Mouse (Mus musculus) heart, embryonic 13.5 days (tissue): ENCODE data around the gene Homer1. TPM values are rescaled to one million over a fixed set of nuclear protein-coding genes. Genes with fewer than 3 reads are reported as not detected.

Experiments used
- ATAC-seq: fragments of 200-750 bp; cut with Nextera tagmentation; 2 replicates; pipeline ENCODE4 v1.8.0; 2017; ENCODE audit warnings: moderate TSS enrichment; ENCODE audit not compliant: insufficient number of reproducible peaks, low FRiP score, low TSS enrichment; ENCODE audit errors: extremely low read depth
- H3K27ac ChIP-seq: fragments of 300-500 bp; sonication (generic); replicated peaks from 2 replicates; pipeline ENCODE4 v1.5.1; 2015; ENCODE audit warnings: moderate library complexity, mild to moderate bottlenecking, inconsistent platforms
- H3K27me3 ChIP-seq: fragments of 300-500 bp; sonication (generic); replicated peaks from 2 replicates; pipeline ENCODE4 v1.6.1; 2015; ENCODE audit warnings: mild to moderate bottlenecking, inconsistent platforms
- H3K36me3 ChIP-seq: fragments of 300-500 bp; sonication (generic); 2 replicates; pipeline ENCODE4 v1.6.1; 2015; ENCODE audit warnings: mild to moderate bottlenecking, inconsistent platforms
- H3K4me1 ChIP-seq: fragments of 300-500 bp; sonication (generic); 2 replicates; pipeline ENCODE4 v1.6.1; 2015; ENCODE audit warnings: inconsistent platforms
- H3K4me2 ChIP-seq: fragments of 300-500 bp; sonication (generic); 2 replicates; pipeline ENCODE4 v1.6.1; 2015; ENCODE audit warnings: inconsistent platforms, mild to moderate bottlenecking, moderate library complexity
- H3K4me3 ChIP-seq: fragments of 300-500 bp; sonication (generic); 2 replicates; pipeline ENCODE4 v1.5.1; 2015; ENCODE audit warnings: moderate library complexity, mild to moderate bottlenecking, inconsistent platforms
- H3K9ac ChIP-seq: fragments of 300-500 bp; sonication (generic); 2 replicates; pipeline ENCODE4 v1.6.1; 2015; ENCODE audit warnings: inconsistent platforms, mild to moderate bottlenecking, moderate library complexity
- H3K9me3 ChIP-seq: fragments of 300-500 bp; sonication (generic); 2 replicates; pipeline ENCODE4 v1.6.1; 2016; ENCODE audit warnings: inconsistent platforms
- WGBS: fragments of 180-500 bp; shearing (Covaris S2); methylation state at CpG from one replicate; pipeline ENCODE4 v1.1.7; 2015; ENCODE audit warnings: mixed read lengths; 5-methylcytosine and 5-hydroxymethylcytosine counted together
- polyA plus RNA-seq: library from polyadenylated mRNA; unstranded; fragments of >200 nt; fragmentation: Nextera tagmentation; extraction: Ambion mirVana; gene quantifications from 2 replicates; pipeline ENCODE4 v1.2.1, GENCODE M21; 2015

Gene Homer1
- polyA plus RNA-seq, 1 experiment from 2014 or later: 11.1 TPM

- no peak for ATAC-seq
- Histone ChIP-seq H3K36me3 (peaks cover 4% of the 10 kb centered on the region), H3K27ac (no peak overlapping the region), H3K4me3 (no peak overlapping the region), H3K9ac (no peak overlapping the region), H3K4me2 (no peak overlapping the region), H3K4me1 (peaks cover 20% of the 10 kb centered on the region), H3K9me3 (no peaks in the 10 kb centered on the region), H3K27me3 (no peaks in the 10 kb centered on the region)
- 86% methylated on average over 1 of the region's 1 CpGs for WGBS
These were observed 79.1 kb downstream of the Homer1 start for GRCm38 (mm10) chr13:93378493-93378892.

- H3K4me3 ChIP-seq: no peak overlapping the region
These were observed 81.1 kb downstream of the Homer1 start for GRCm38 (mm10) chr13:93380399-93381063.

GRCm38 (mm10) chr13:93381301-93381700 lies 81.9 kb downstream of the Homer1 start:
- WGBS: 23% methylated on average over 1 of the region's 1 CpGs
- Histone ChIP-seq H3K36me3 (no peaks in the 10 kb centered on the region), H3K9me3 (no peaks in the 10 kb centered on the region), H3K4me1 (peaks cover 28% of the 10 kb centered on the region), H3K4me2 (no peak overlapping the region), H3K9ac (no peak overlapping the region), H3K27me3 (no peaks in the 10 kb centered on the region), H3K27ac (peak overlapping the region; percentile 59), H3K4me3 (no peak overlapping the region)
- no peak for ATAC-seq

More at GRCm38 (mm10) chr13:93380399-93381063, 81.1 kb downstream of the Homer1 start:
- H3K4me2 ChIP-seq: no peak overlapping the region
- ATAC-seq: no peak
- H3K27me3 ChIP-seq: no peaks in the 10 kb centered on the region
- peaks cover 28% of the 10 kb centered on the region for H3K4me1 ChIP-seq
- H3K9me3 ChIP-seq: no peaks in the 10 kb centered on the region
- peak overlapping the region; percentile 59; the same call in 1 of the 2 replicates for H3K27ac ChIP-seq
- WGBS: 72% methylated on average over 8 of the region's 8 CpGs
- no peaks in the 10 kb centered on the region for H3K36me3 ChIP-seq
- H3K9ac ChIP-seq: no peak overlapping the region

- Histone ChIP-seq H3K4me1 (peaks cover 30% of the 10 kb centered on the region), H3K27ac (no peak overlapping the region), H3K9me3 (no peaks in the 10 kb centered on the region), H3K27me3 (no peaks in the 10 kb centered on the region), H3K4me2 (no peak overlapping the region), H3K4me3 (no peak overlapping the region), H3K9ac (no peak overlapping the region), H3K36me3 (peaks cover 4% of the 10 kb centered on the region; the same call in 1 of the 2 replicates)
- ATAC-seq: no peak
- 82% methylated on average over 5 of the region's 5 CpGs for WGBS
These were observed 83.7 kb downstream of the Homer1 start for GRCm38 (mm10) chr13:93383092-93383491.

- 97% methylated on average over 2 of the region's 2 CpGs for WGBS
- no peak overlapping the region for H3K4me3 ChIP-seq
- no peak overlapping the region for H3K4me2 ChIP-seq
- no peak overlapping the region for H3K9ac ChIP-seq
- peaks cover 33% of the 10 kb centered on the region for H3K4me1 ChIP-seq
- peaks cover 4% of the 10 kb centered on the region; the same call in 1 of the 2 replicates for H3K36me3 ChIP-seq
- ATAC-seq: no peak
- no peaks in the 10 kb centered on the region for H3K9me3 ChIP-seq
- no peaks in the 10 kb centered on the region for H3K27me3 ChIP-seq
- H3K27ac ChIP-seq: no peak overlapping the region
These were observed 84.2 kb downstream of the Homer1 start for GRCm38 (mm10) chr13:93383620-93384019.

GRCm38 (mm10) chr13:93384481-93384880 lies 85.0 kb downstream of the Homer1 start:
- H3K27me3 ChIP-seq: no peaks in the 10 kb centered on the region
- WGBS: 80% methylated on average over 1 of the region's 1 CpGs

GRCm38 (mm10) chr13:93385147-93385546 lies 85.7 kb downstream of the Homer1 start:
- Histone ChIP-seq H3K9ac (no peak overlapping the region), H3K27ac (no peak overlapping the region), H3K27me3 (no peaks in the 10 kb centered on the region), H3K9me3 (no peaks in the 10 kb centered on the region), H3K4me2 (no peak overlapping the region), H3K36me3 (peaks cover 4% of the 10 kb centered on the region; the same call in 1 of the 2 replicates), H3K4me3 (no peak overlapping the region), H3K4me1 (peaks cover 45% of the 10 kb centered on the region)
- no peak for ATAC-seq
- WGBS: 80% methylated on average over 1 of the region's 1 CpGs

More at GRCm38 (mm10) chr13:93384481-93384880, 85.0 kb downstream of the Homer1 start:
- H3K9me3 ChIP-seq: no peaks in the 10 kb centered on the region
- peaks cover 4% of the 10 kb centered on the region; the same call in 1 of the 2 replicates for H3K36me3 ChIP-seq
- H3K4me2 ChIP-seq: no peak overlapping the region
- no peak for ATAC-seq
- no peak overlapping the region for H3K4me3 ChIP-seq
- H3K9ac ChIP-seq: no peak overlapping the region
- H3K27ac ChIP-seq: no peak overlapping the region
- H3K4me1 ChIP-seq: peaks cover 42% of the 10 kb centered on the region

GRCm38 (mm10) chr13:93387440-93387839 lies 88.0 kb downstream of the Homer1 start:
- Histone ChIP-seq H3K27me3 (no peaks in the 10 kb centered on the region), H3K4me1 (peaks cover 35% of the 10 kb centered on the region), H3K36me3 (peaks cover 13% of the 10 kb centered on the region), H3K9me3 (no peaks in the 10 kb centered on the region), H3K9ac (no peak overlapping the region), H3K27ac (no peak overlapping the region; the same call in 1 of the 2 replicates), H3K4me3 (no peak overlapping the region), H3K4me2 (no peak overlapping the region)
- no peak for ATAC-seq
- WGBS: 94% methylated on average over 5 of the region's 5 CpGs

GRCm38 (mm10) chr13:93388594-93389241 lies 89.3 kb downstream of the Homer1 start:
- Histone ChIP-seq H3K9me3 (no peaks in the 10 kb centered on the region), H3K9ac (no peak overlapping the region), H3K27ac (peak overlapping the region; percentile 73), H3K36me3 (peaks cover 18% of the 10 kb centered on the region), H3K4me2 (peak overlapping the region; percentile 26; the same call in 1 of the 2 replicates), H3K4me1 (peaks cover 28% of the 10 kb centered on the region), H3K4me3 (no peak overlapping the region), H3K27me3 (no peaks in the 10 kb centered on the region)
- 62% methylated on average over 7 of the region's 7 CpGs for WGBS
- no peak for ATAC-seq

- Histone ChIP-seq H3K27me3 (no peaks in the 10 kb centered on the region), H3K36me3 (peaks cover 24% of the 10 kb centered on the region), H3K4me1 (peaks cover 27% of the 10 kb centered on the region), H3K9me3 (no peaks in the 10 kb centered on the region), H3K9ac (peak overlapping the region; percentile 20; the same call in 1 of the 2 replicates), H3K4me3 (no peak overlapping the region), H3K27ac (peak overlapping the region; percentile 73), H3K4me2 (0 out of 2 replicates have a peak overlapping the region, but pooled peaks have one; percentile 26)
- ATAC-seq: no peak
- 32% methylated on average over 2 of the region's 2 CpGs for WGBS
These were observed 89.8 kb downstream of the Homer1 start for GRCm38 (mm10) chr13:93389242-93389625.

- peak; percentile 66; the same call in 1 of the 2 replicates for ATAC-seq
These were observed 100.3 kb downstream of the Homer1 start for GRCm38 (mm10) chr13:93399710-93400216.

More at GRCm38 (mm10) chr13:93399710-93400216, 100.3 kb downstream of the Homer1 start:
- Histone ChIP-seq H3K4me3 (no peak overlapping the region), H3K36me3 (peaks cover 52% of the 10 kb centered on the region), H3K9ac (no peak overlapping the region), H3K27me3 (no peaks in the 10 kb centered on the region), H3K4me1 (peaks cover 15% of the 10 kb centered on the region), H3K27ac (peak overlapping the region; percentile 92), H3K9me3 (peaks cover 4% of the 10 kb centered on the region; the same call in 1 of the 2 replicates), H3K4me2 (peak overlapping the region; percentile 32)
- WGBS: 41% methylated on average over 5 of the region's 5 CpGs
